Mouse (Mus musculus) lung, adult 2 months (tissue): ENCODE results near the gene Cuta. TPM values are rescaled to one million over a fixed set of nuclear protein-coding genes. Genes with fewer than 3 reads are reported as not detected.
"Not testable (repeated sequence)": the region's sequence is repeated elsewhere in the genome, so short reads cannot be mapped to it uniquely, and the experiment has no call there.

Source experiments
- DNase-seq: peaks from one replicate; pipeline ENCODE4 v3.0.0; 2022
- H3K4me1 ChIP-seq: fragments of 200-500 bp; 2 replicates; pipeline ENCODE4 v1.6.1; 2011; ENCODE audit warnings: low read length; ENCODE audit not compliant: control insufficient read depth, insufficient read depth
- H3K4me3 ChIP-seq: fragments of 200-500 bp; replicated peaks from 2 replicates; pipeline ENCODE3; 2011; ENCODE audit warnings: low read depth, mild to moderate bottlenecking, control low read depth, low read length; ENCODE audit errors: extremely low read depth
- CTCF ChIP-seq: fragments of 200-500 bp; IDR thresholded peaks from 2 replicates; pipeline ENCODE4 v1.5.1; 2011; ENCODE audit warnings: mild to moderate bottlenecking, low read length, control low read depth; ENCODE audit not compliant: insufficient read depth
- POLR2A ChIP-seq: fragments of 200-500 bp; IDR thresholded peaks from 2 replicates; pipeline ENCODE4 v1.6.1; 2011; ENCODE audit warnings: low read depth, mild to moderate bottlenecking, control low read depth, low read length, borderline replicate concordance; ENCODE audit errors: extremely low read depth
- WGBS: fragments of 180-500 bp; shearing (Covaris S2); methylation state at CpG from one replicate; pipeline ENCODE4 v1.1.7; 2018; 5-methylcytosine and 5-hydroxymethylcytosine counted together
- polyA plus RNA-seq: library from polyadenylated mRNA; depleted of rRNA; stranded (reverse); fragments of >200 nt; gene quantifications from 2 replicates; pipeline ENCODE4 v1.2.3, GENCODE M21; 2012

Cuta gene
- polyA plus RNA-seq, 1 experiment: 129 TPM

GRCm38 (mm10) chr17:26918343-26918742 lies 21.0 kb downstream of the Cuta start:
- DNase-seq: no peak
- Histone ChIP-seq H3K4me1 (no peaks in the 10 kb centered on the region), H3K4me3 (no peak overlapping the region)
- WGBS: 76% methylated on average over 2 of the region's 2 CpGs
- no peak for TF ChIP-seq POLR2A
- no peak for TF ChIP-seq CTCF

- H3K4me3 ChIP-seq, DNase-seq, H3K4me1 ChIP-seq: not testable (repeated sequence)
- 1% methylated on average over 12 of the region's 12 CpGs for WGBS
These were observed 21.8 kb downstream of the Cuta start for GRCm38 (mm10) chr17:26917560-26917959.

GRCm38 (mm10) chr17:26916711-26917482 lies 22.5 kb downstream of the Cuta start, which contains the start of gene Kifc5b:
TSS of gene Kifc5b (plus strand) at chr17:26917091.
- under 1% methylated on average over 72 of the region's 72 CpGs for WGBS
- TF ChIP-seq CTCF (peak; percentile 95), POLR2A (no peak)
- peak within 1 kb of the TSS; percentile 76 for H3K4me3 ChIP-seq
- H3K4me1 ChIP-seq: no peaks in the 10 kb centered on the region
- DNase-seq: peak; percentile 99

- no peak overlapping the region for H3K4me3 ChIP-seq
- 39% methylated on average over 1 of the region's 1 CpGs for WGBS
- no peak for DNase-seq
- H3K4me1 ChIP-seq: no peaks in the 10 kb centered on the region
- no peak for TF ChIP-seq CTCF
- no peak for TF ChIP-seq POLR2A
These were observed 24.1 kb downstream of the Cuta start for GRCm38 (mm10) chr17:26915248-26915647.

- H3K4me3 ChIP-seq, H3K4me1 ChIP-seq, DNase-seq: not testable (repeated sequence)
- WGBS: 86% methylated on average over 15 of the region's 15 CpGs
These were observed 31.9 kb downstream of the Cuta start for GRCm38 (mm10) chr17:26907506-26907905.

- WGBS: 54% methylated on average over 5 of the region's 5 CpGs
- Histone ChIP-seq H3K4me3 (no peak overlapping the region), H3K4me1 (no peaks in the 10 kb centered on the region)
- DNase-seq: no peak
- TF ChIP-seq CTCF: no peak
- TF ChIP-seq POLR2A: no peak
These were observed 35.0 kb downstream of the Cuta start for GRCm38 (mm10) chr17:26904320-26904719.

GRCm38 (mm10) chr17:26900916-26901315 lies 38.5 kb downstream of the Cuta start:
- H3K4me1 ChIP-seq: no peaks in the 10 kb centered on the region
- 67% methylated on average over 6 of the region's 6 CpGs for WGBS
- TF ChIP-seq POLR2A: no peak
- no peak for TF ChIP-seq CTCF
- H3K4me3 ChIP-seq: no peak overlapping the region
- DNase-seq: no peak

- H3K4me1 ChIP-seq: no peaks in the 10 kb centered on the region
- TF ChIP-seq CTCF (peak; percentile 82), POLR2A (no peak)
- peak; percentile 62 for DNase-seq
- H3K4me3 ChIP-seq: no peak overlapping the region
- 14% methylated on average over 10 of the region's 10 CpGs for WGBS
These were observed 43.8 kb downstream of the Cuta start for GRCm38 (mm10) chr17:26895578-26895977.

- no peak for TF ChIP-seq POLR2A
- TF ChIP-seq CTCF: no peak
- 76% methylated on average over 6 of the region's 6 CpGs for WGBS
- H3K4me3 ChIP-seq: no peak overlapping the region
These were observed 45.0 kb downstream of the Cuta start for GRCm38 (mm10) chr17:26894342-26894741.

GRCm38 (mm10) chr17:26893492-26893891 lies 45.9 kb downstream of the Cuta start:
- TF ChIP-seq POLR2A: no peak
- Histone ChIP-seq H3K4me3 (no peak overlapping the region), H3K4me1 (no peaks in the 10 kb centered on the region)
- DNase-seq: no peak
- 53% methylated on average over 6 of the region's 6 CpGs for WGBS

More at GRCm38 (mm10) chr17:26894342-26894741, 45.0 kb downstream of the Cuta start:
- DNase-seq: no peak
- no peaks in the 10 kb centered on the region for H3K4me1 ChIP-seq
